Mouse (Mus musculus) frontal cortex, adult 2 months (tissue): ENCODE measurements around the gene Unk. TPM values are rescaled to one million over a fixed set of nuclear protein-coding genes. Genes with fewer than 3 reads are reported as not detected.
"Not testable (repeated sequence)": the region's sequence is repeated elsewhere in the genome, so short reads cannot be mapped to it uniquely, and the experiment has no call there.

ENCODE experiments used
- DNase-seq, 2 experiments: peaks; one replicate each; pipeline ENCODE4 v3.0.0; 2022; ENCODE audit warnings: low spot score in 1 of 2; ENCODE audit errors: extremely low spot score in 1 of 2
- polyA plus RNA-seq: library from polyadenylated mRNA; depleted of rRNA; stranded (reverse); fragments of >200 nt; gene quantifications from 2 replicates; pipeline ENCODE4 v1.2.3, GENCODE M21; 2012

The Unk gene
- polyA plus RNA-seq, 1 experiment = 38.1 TPM

DNA sequence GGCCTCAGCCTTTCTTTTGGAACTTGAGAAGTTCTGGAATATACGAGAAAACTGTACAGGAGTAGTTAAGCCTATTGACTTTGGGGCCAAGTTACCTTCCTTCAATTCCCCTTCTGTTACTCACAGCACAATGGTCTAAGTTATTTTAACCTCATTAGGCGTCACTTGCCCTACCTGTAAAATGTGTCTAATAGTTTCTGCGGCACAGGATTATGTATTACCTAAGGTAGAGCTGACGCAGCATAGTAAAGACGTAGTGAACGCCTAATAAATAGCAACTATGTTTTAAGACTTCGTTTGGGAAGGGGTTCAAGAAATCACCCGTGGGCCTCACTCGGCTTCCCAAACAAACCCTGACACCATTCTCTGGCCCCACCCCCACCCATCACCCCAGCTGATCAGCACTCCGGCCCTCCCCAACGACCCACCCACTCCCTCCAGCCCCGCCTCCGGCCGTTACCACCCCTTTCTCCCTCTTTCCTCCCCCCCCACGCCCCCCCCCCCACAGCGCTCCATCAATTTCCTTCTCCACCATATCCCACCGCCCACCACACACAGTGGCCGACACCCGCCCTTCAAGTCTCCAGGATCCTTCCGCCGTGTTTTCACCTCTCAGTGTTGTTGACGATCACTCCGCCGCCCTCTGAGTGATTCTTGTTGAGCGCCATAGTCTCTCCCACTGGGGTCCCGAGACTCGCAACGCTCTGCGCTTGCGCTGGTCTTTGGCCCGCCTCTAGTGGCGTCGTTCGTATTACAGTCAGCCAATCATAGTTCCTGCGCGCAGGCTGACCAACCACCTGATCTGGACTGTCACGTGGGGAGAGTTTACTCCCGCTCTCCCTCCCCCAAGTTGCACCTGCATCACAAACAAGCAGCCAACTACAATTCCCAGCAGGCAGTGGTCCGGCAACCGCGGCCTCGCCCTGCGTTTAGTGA, 56.4 kb downstream of the Unk start, which contains the start of gene Wbp2:
TSS of gene Wbp2 (minus strand) at position 738 of the 936 bp plus-strand sequence.
- DNase-seq = peak; percentile 98 to 99

GRCm38 (mm10) chr11:116087194-116088130, 57.3 kb downstream of the Unk start:
- DNase-seq = peak; percentile 49 to 91

DNA sequence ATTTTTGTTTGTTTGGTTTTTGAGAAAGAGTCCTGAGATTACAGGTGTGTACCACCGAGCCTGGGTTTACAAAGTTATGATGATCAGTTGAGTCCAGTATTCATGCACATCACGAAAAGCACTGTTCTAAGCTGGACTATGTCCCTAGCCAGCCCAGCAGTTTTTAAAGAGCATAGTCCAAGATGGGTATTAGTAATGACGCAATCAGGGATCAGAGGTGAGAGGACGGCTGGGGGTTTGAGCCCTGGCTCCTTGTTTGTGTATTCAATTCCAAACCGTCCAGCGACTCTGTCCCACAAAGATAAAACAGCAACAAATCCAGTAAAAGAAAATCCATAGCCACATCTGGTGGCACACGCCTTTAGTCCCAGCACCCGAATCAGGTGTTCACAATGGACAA, 58.1 kb downstream of the Unk start:
- DNase-seq = no peak

GRCm38 (mm10) chr11:116088741-116089394, 58.7 kb downstream of the Unk start:
- DNase-seq = no peak

DNA sequence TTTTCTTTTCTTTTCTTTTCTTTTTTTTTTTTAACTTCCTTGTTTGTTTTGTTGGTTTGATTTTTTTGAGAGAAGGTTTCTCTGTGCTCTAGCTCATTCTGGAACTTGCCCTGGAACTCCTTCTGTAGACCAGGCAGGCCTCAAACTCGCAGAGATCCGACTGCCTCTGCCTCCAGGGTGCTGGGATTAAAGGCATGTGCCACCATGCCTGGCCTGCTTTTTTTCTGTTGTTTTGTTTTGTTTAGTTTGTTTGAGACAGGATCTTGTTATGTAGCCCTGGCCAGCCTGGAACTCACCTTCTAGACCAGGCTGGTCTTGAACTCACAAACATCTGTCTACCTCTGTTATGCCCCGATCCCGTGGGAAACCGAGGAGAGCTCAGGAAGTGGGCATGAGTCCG, 59.4 kb downstream of the Unk start:
- no peak for DNase-seq

- no peak for DNase-seq
Observed at GRCm38 (mm10) chr11:116091591-116091990, 61.5 kb downstream of the Unk start.

- DNase-seq = not testable (repeated sequence)
Observed at GRCm38 (mm10) chr11:116092959-116093358, 62.8 kb downstream of the Unk start.

DNA sequence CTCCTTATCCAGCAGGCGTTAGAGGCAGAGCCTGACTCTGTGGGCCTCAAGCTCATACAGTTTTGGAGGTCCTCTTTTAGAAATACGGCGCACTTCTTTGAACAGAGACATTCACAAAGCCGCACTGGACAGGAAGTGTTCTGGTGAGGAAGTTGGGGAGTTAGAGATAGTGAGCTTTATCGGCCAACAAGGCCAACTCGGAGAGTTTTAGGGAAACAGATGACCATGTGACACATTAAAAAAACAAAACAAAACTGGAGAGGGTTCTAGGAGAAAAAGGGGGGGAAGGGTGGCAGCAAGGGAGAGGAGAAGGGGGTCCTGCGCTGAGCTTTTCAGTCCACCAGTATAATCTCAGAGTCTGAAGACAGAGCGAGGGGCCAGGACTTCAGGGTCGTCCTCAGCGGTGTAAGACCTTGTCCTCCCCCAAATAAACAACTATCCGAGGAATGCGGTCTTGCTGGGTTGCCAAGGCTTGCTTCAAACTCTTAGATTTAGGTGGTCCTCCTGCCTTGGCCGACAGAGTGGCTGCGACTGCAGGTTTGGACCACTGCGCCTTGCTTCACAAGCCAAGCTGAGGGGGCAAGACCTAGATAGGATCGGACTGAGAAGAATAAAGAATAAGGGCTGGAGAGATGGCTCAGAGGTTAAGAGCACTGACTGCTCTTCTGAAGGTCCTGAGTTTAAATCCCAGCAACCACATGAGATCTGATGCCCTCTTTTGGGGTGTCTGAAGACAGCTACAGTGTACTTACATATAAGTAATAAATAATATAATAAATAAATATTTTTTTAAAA, 63.8 kb downstream of the Unk start:
- no peak for DNase-seq

DNA sequence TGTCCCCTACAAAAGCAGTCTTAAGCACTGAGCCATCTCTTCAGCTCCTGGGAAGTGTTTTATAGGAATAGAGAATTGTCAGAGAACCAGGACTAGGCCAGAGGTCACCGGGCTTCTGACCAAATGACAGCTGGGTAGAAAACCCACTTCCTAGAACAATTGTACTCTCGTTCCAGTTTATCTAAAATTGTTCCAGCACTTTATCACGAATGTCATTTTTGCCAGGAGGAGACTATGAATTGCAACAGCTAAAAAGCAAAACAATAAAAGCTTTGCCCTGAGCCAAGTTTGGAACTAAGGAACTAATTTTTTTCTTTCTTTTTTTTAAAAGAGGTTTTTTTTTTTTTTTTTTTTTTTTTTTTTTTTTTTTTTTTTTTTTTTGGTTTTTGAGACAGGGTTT, 65.5 kb downstream of the Unk start:
- DNase-seq = no peak

DNA sequence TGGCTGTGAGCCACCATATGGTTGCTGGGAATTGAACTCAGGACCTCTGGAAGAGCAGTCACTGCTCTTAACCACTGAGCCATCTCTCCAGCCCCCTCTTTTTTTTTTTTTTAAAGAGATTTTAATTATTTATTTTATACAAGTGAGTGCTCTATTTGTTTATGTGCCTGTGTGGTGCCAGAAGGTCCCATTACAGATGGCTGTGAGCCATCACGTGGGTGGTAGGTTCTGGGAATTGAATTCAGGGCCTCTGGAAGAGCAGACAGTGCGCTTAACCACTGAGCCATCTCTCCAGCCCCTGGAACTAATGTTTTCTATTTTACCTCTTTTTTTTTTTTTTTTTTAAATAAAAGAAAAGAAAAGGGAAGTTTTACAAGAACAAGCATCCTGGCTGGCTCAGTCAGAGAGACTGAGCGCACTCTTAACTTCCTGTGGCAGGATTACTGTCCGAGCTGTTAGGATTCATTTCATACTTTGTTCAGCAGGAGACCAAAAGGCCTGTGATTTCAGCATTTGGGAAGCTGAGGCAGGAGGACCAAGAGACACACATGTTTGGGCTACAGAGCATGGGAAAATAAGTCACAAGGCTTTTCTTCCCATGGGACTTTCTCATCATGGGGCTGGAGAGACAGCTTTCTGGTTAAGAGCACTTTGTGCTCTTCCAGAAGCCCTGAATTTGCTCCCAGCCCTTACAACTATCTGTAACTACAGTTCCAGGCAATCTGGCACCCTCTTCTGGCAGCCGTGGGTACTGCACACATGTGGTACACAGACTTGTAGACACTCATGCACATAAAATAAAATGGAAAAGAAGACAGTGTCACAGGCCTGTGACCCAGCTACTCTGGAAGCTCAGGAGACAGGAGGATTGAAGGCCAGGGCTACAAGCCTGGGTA, 66.3 kb downstream of the Unk start:
- no peak for DNase-seq

- no peak for DNase-seq
Observed at GRCm38 (mm10) chr11:116098711-116099460, 68.8 kb downstream of the Unk start.

GRCm38 (mm10) chr11:116099462-116099861, 69.3 kb downstream of the Unk start:
- DNase-seq = no peak

- no peak for DNase-seq
Observed at GRCm38 (mm10) chr11:116100385-116100784, 70.3 kb downstream of the Unk start.

GRCm38 (mm10) chr11:116100839-116101238, 70.7 kb downstream of the Unk start:
- DNase-seq = no peak

GRCm38 (mm10) chr11:116101931-116102381, 71.8 kb downstream of the Unk start:
- no peak for DNase-seq

DNA sequence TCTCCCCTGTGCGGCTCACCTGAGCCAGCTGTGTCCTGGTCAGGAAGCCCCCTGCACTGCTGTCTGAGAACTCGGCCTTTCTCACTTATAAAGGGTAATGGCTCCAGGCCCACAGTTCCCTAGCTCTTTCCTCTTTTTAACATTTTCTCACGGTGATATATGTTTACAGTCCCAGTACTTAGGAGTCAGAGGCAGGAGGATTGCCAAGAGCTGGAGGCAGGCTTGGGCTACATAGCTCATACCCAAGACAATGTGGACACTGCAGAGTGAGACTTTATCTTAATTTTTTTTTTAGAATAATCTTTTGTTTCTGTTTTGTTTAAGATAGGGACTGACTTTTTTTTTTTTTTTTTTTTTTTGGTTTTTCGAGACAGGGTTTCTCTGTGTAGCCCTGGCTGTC, 72.3 kb downstream of the Unk start:
- DNase-seq = no peak

- no peak for DNase-seq
Observed at GRCm38 (mm10) chr11:116103572-116103971, 73.5 kb downstream of the Unk start.

DNA sequence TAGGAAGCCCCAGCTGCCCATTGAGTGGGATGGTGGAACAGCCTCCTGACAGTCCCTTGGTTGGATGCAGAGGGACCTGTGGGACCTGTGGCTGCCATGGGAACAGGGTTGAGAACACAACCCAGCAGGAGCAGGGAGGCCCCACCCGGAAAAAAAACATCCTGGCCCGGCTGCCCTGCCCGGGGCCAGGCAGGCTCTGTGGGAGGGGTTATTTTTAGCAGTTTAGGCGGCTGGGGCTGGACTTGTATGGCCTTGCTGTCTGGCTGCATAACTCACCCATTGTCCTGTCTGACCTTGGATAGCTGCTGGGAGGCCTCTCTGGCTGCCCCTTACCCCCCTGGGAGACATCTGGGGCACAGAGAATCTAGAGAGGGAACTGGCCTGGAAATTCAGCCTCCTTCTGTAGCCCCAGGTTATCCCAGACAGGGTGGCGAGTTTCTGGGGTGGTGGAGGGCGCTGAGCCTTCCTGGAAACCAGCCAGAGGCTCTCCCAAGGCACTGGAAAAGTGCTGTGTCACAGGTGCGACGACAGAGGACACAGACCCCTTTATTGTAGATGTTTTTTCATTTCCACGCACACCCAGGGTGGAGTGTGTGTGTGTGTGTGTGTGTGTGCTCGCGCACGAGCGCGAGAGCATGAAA, 74.0 kb downstream of the Unk start:
- DNase-seq = no peak
